Mouse (Mus musculus) midbrain, embryonic 11.5 days (tissue): ENCODE data around the gene Gm10192. TPM values are rescaled to one million over a fixed set of nuclear protein-coding genes. Genes with fewer than 3 reads are reported as not detected.
"Not testable (repeated sequence)": the region's sequence is repeated elsewhere in the genome, so short reads cannot be mapped to it uniquely, and the experiment has no call there.

Experiments used
- ATAC-seq: fragments of 200-750 bp; cut with Nextera tagmentation; 2 replicates; pipeline ENCODE4 v1.8.0; 2017; ENCODE audit warnings: moderate TSS enrichment, moderate library complexity; ENCODE audit not compliant: low FRiP score
- DNase-seq: peaks from one replicate; pipeline ENCODE4 v3.0.0; 2015; ENCODE audit warnings: low spot score; ENCODE audit errors: missing footprints
- H3K27ac ChIP-seq: fragments of 300-500 bp; sonication (generic); 2 replicates; pipeline ENCODE4 v1.5.1; 2014; ENCODE audit warnings: low read depth, low read length
- H3K27me3 ChIP-seq: fragments of 300-500 bp; sonication (generic); 2 replicates; pipeline ENCODE4 v1.6.1; 2014; ENCODE audit warnings: mild to moderate bottlenecking, low read length, moderate library complexity, mixed read lengths; ENCODE audit not compliant: control insufficient read depth, insufficient read depth
- H3K36me3 ChIP-seq: fragments of 300-500 bp; sonication (generic); 2 replicates; pipeline ENCODE4 v1.6.1; 2014; ENCODE audit warnings: mild to moderate bottlenecking, low read length, moderate library complexity, mixed read lengths; ENCODE audit not compliant: control insufficient read depth, insufficient read depth
- H3K4me1 ChIP-seq: fragments of 300-500 bp; sonication (generic); 2 replicates; pipeline ENCODE4 v1.6.1; 2014; ENCODE audit warnings: low read length; ENCODE audit not compliant: control insufficient read depth, insufficient read depth
- H3K4me2 ChIP-seq: fragments of 300-500 bp; sonication (generic); 2 replicates; pipeline ENCODE4 v1.6.1; 2014; ENCODE audit warnings: mild to moderate bottlenecking, moderate library complexity
- H3K4me3 ChIP-seq: fragments of 300-500 bp; sonication (generic); 2 replicates; pipeline ENCODE4 v1.5.1; 2014; ENCODE audit warnings: low read depth, low read length
- H3K9ac ChIP-seq: fragments of 300-500 bp; sonication (generic); 2 replicates; pipeline ENCODE4 v1.6.1; 2014; ENCODE audit warnings: low read length
- H3K9me3 ChIP-seq: fragments of 300-500 bp; sonication (generic); 2 replicates; pipeline ENCODE4 v1.6.1; 2016; ENCODE audit warnings: low read length; ENCODE audit not compliant: control insufficient read depth
- WGBS: fragments of 180-500 bp; shearing (Covaris S2); extraction: QIAGEN DNeasy Blood & Tissue Kit; methylation state at CpG from one replicate; pipeline ENCODE4 v1.1.7; 2014; 5-methylcytosine and 5-hydroxymethylcytosine counted together
- polyA plus RNA-seq: library from polyadenylated mRNA; unstranded; fragments of >200 nt; fragmentation: Nextera tagmentation; extraction: Ambion mirVana; gene quantifications from 2 replicates; pipeline ENCODE4 v1.2.1, GENCODE M21; 2014

Gene Gm10192
- not detected in 2 replicates for polyA plus RNA-seq

DNA sequence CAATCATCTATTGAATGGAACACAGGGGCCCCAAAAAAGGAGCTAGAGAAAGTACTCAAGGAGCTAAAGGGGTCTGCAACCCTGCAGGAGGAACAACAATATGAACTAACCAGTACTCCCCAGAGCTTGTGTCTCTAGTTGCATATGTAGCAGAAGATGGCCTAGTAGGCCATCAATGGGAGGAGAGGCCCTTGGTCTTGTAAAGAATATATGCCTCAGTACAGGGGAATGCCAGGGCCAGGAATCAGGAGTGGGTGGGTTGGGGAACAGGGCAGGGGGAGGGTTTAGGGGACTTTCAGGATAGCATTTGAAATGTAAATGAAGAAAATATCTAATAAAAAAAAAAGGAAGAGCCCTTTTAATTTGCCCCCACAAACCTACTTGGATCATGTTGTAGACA is at the start of gene Gm10192:
TSS of gene Gm10192 (minus strand) at position 101 of the 400 bp plus-strand sequence.
- H3K9ac ChIP-seq, H3K27ac ChIP-seq, H3K4me2 ChIP-seq, H3K4me1 ChIP-seq, H3K9me3 ChIP-seq, H3K27me3 ChIP-seq, H3K4me3 ChIP-seq, ATAC-seq, H3K36me3 ChIP-seq, DNase-seq: not testable (repeated sequence)

DNA sequence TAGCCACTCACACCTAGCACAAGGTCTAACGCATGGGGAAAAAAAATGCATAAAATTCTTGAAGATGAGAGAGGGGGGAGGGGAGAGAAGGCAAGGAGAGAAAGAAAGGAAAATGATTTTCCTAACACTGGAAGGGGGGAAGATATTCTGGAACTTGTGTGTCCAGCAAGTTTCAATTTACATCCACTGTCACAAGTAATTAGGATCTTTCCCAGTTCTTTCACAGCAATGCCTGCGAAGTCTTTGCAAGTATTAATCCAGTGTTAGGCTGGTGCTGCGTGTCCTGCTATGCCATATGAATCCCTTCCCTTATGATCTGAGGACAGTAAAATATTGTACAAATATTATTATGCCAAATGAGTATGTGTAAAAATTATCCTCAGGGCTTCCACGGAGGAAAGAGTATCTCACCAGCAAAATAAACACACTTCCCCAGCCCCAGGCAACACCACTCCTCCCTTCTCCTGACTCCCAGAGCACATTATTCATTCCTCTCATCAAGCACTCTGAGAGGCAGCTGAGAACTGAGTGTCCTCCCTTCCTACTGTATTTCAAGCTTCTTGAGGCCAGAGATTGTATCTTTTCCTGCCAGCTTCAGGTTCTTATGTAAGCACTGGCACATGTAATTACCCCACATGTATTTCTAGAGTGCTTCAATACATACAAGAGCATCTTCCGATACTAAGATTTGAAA is 47.6 kb upstream of the Gm10192 start:
- no peak overlapping the region for H3K9ac ChIP-seq
- H3K4me1 ChIP-seq = no peaks in the 10 kb centered on the region; the same call in none of the 2 replicates
- 59% methylated on average over 5 of the region's 5 CpGs for WGBS
- no peaks in the 10 kb centered on the region for H3K36me3 ChIP-seq
- H3K9me3 ChIP-seq = no peaks in the 10 kb centered on the region
- H3K27ac ChIP-seq = no peak overlapping the region
- DNase-seq = no peak
- H3K4me3 ChIP-seq = no peak overlapping the region
- H3K27me3 ChIP-seq = no peaks in the 10 kb centered on the region
- H3K4me2 ChIP-seq = no peak overlapping the region
- ATAC-seq = no peak

GRCm38 (mm10) chr4:97219701-97220100 is 36.7 kb upstream of the Gm10192 start:
- Histone ChIP-seq H3K9ac (no peak overlapping the region), H3K27ac (no peak overlapping the region), H3K4me3 (no peak overlapping the region), H3K4me2 (no peak overlapping the region), H3K36me3 (no peaks in the 10 kb centered on the region), H3K27me3 (no peaks in the 10 kb centered on the region), H3K4me1 (no peaks in the 10 kb centered on the region), H3K9me3 (no peaks in the 10 kb centered on the region)
- WGBS = 85% methylated on average over 2 of the region's 2 CpGs
- ATAC-seq (no peak), DNase-seq (no peak)

GRCm38 (mm10) chr4:97217906-97218305 is 34.9 kb upstream of the Gm10192 start:
- H3K27me3 ChIP-seq = no peaks in the 10 kb centered on the region
- H3K36me3 ChIP-seq = no peaks in the 10 kb centered on the region
- H3K9ac ChIP-seq = no peak overlapping the region
- H3K4me3 ChIP-seq = no peak overlapping the region
- no peaks in the 10 kb centered on the region for H3K4me1 ChIP-seq
- H3K9me3 ChIP-seq = no peaks in the 10 kb centered on the region
- no peak overlapping the region for H3K27ac ChIP-seq
- H3K4me2 ChIP-seq = no peak overlapping the region
- 90% methylated on average over 1 of the region's 1 CpGs for WGBS
- ATAC-seq (no peak), DNase-seq (no peak)

DNA sequence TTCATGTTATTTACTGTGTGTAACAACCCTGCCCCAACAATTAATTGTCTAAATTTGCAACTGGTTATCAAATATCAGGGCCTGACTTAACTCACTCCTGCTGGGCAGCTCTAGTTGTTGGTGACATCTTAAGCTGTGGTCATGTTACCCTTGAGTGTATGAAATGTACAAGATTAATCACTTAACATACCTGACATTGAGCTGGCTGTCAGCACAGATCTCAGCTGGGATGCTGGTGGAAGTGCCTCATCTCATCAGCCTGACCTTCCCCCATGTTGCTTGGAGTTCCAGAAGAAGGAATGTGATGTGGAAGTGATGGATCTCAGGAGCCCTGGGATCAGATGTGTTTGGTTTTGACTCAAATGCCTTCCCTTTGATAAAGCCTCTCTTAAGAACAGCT is 29.5 kb upstream of the Gm10192 start:
- H3K4me2 ChIP-seq = no peak overlapping the region
- no peak overlapping the region for H3K4me3 ChIP-seq
- H3K9ac ChIP-seq = no peak overlapping the region
- H3K9me3 ChIP-seq = no peaks in the 10 kb centered on the region
- no peak for DNase-seq
- no peaks in the 10 kb centered on the region for H3K36me3 ChIP-seq
- ATAC-seq = no peak
- H3K4me1 ChIP-seq = no peaks in the 10 kb centered on the region
- H3K27me3 ChIP-seq = no peaks in the 10 kb centered on the region
- H3K27ac ChIP-seq = no peak overlapping the region

GRCm38 (mm10) chr4:97202986-97203385 is 20.0 kb upstream of the Gm10192 start:
- H3K4me3 ChIP-seq, DNase-seq, H3K27me3 ChIP-seq, H3K27ac ChIP-seq, H3K36me3 ChIP-seq, ATAC-seq, H3K4me1 ChIP-seq, H3K9me3 ChIP-seq, H3K4me2 ChIP-seq, H3K9ac ChIP-seq: not testable (repeated sequence)
- WGBS = 59% methylated on average over 2 of the region's 2 CpGs

DNA sequence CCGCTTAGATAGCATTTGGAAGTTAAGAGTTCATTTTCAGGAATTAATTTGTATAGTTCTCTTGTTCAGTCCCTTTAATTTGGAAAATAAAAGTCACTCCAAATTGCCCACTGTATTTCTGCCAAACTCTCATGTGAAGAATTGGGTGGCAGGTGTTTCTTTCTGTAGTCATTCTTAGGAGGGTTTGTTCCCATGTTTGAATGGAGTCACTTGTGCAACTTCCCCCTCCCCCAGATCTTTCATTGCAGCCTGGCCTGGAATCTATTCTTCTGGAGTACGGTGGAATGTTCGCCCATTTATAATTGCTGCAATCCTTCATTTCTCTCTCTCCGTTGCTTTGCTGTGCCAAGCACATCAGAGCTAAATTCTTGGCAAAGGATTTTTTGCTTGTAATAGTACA is 10.2 kb upstream of the Gm10192 start:
- Histone ChIP-seq H3K4me2 (no peak overlapping the region), H3K9me3 (no peaks in the 10 kb centered on the region), H3K4me3 (no peak overlapping the region), H3K27me3 (no peaks in the 10 kb centered on the region), H3K27ac (no peak overlapping the region), H3K9ac (no peak overlapping the region), H3K4me1 (no peaks in the 10 kb centered on the region), H3K36me3 (no peaks in the 10 kb centered on the region)
- WGBS = 39% methylated on average over 4 of the region's 4 CpGs
- ATAC-seq (peak; percentile 59; the same call in 1 of the 2 replicates), DNase-seq (peak; percentile 84)

GRCm38 (mm10) chr4:97192601-97193000 is 9.6 kb upstream of the Gm10192 start:
- peak; percentile 55; the same call in 1 of the 2 replicates for ATAC-seq
- H3K4me2 ChIP-seq = no peak overlapping the region
- H3K4me3 ChIP-seq = no peak overlapping the region
- no peak overlapping the region for H3K27ac ChIP-seq
- no peaks in the 10 kb centered on the region for H3K9me3 ChIP-seq
- H3K9ac ChIP-seq = no peak overlapping the region
- DNase-seq = no peak
- no peaks in the 10 kb centered on the region for H3K27me3 ChIP-seq
- WGBS = 77% methylated on average over 2 of the region's 2 CpGs
- no peaks in the 10 kb centered on the region for H3K4me1 ChIP-seq
- H3K36me3 ChIP-seq = no peaks in the 10 kb centered on the region

DNA sequence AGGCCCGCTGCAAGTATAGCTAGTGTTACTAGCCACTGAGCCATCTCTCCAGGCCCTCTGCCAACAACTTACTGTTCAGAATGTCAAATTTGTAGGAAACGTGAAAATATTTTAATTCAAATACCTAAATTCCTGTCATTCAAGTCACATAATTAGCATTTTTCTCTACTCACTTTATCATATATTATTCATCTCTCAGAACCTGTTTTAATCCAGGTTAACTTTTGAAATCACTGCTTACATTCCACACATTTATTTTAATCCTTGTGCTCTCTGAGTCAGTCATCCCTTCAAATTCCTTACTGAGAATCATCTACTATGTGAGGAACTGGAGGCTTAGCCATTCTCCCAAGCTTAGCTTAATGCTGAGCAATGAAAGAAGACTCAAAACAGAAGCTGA is 2.6 kb downstream of the Gm10192 start:
- Histone ChIP-seq H3K4me2 (no peak overlapping the region), H3K4me3 (no peak overlapping the region), H3K9me3 (no peaks in the 10 kb centered on the region), H3K36me3 (no peaks in the 10 kb centered on the region), H3K27ac (no peak overlapping the region), H3K9ac (no peak overlapping the region), H3K27me3 (no peaks in the 10 kb centered on the region), H3K4me1 (no peaks in the 10 kb centered on the region)
- no peak for DNase-seq
- WGBS = 91% methylated on average over 2 of the region's 2 CpGs
- ATAC-seq = no peak
